Mouse (Mus musculus): ENCODE results near the gene 2310034G01Rik.

DNA sequence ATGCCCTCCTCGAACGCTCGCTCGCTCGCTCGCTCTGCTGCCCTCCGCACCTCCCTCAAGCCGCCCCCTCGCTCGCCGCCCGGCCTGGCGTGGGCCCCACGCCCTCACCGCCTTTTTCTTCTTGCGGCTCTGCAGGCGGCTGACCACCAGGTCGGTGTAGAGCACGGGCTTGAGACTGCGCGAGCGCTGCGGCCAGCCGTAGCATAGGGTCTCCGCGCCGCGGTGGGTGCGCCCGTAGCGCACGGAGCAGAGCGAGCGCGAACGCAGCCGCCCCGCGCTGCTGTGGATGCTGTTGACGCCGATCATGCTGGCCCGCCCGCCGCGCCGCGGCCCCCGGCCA is 32.6 kb downstream of the 2310034G01Rik start:
- no peak for TF ChIP-seq CTCF (IDR thresholded peaks at IDR 0.05; ENCODE audit: insufficient read depth, low read depth, low read length)
- no peak for TF ChIP-seq POLR2A (IDR thresholded peaks at IDR 0.05; ENCODE audit: insufficient read depth, low read depth, low read length)
